Mouse (Mus musculus) cerebellum, adult 2 months (tissue): Measurements from ENCODE around the gene Fry.

Experiments
- CTCF ChIP-seq: fragments of 200-500 bp; IDR thresholded peaks from 2 replicates; pipeline ENCODE4 v1.5.1; 2011; ENCODE audit warnings: low read depth, mild to moderate bottlenecking, control low read depth, low read length, moderate library complexity, borderline replicate concordance; ENCODE audit not compliant: insufficient read depth
- POLR2A ChIP-seq: fragments of 200-500 bp; IDR thresholded peaks from 2 replicates; pipeline ENCODE4 v1.6.1; 2011; ENCODE audit warnings: low read length, control low read depth, borderline replicate concordance; ENCODE audit not compliant: insufficient read depth

- TF ChIP-seq CTCF (peak; percentile 37; the same call in 1 of the 2 replicates), POLR2A (no peak)
Observed at GRCm38 (mm10) chr5:150116906-150117216, 1.6 kb upstream of the Fry start.
